Mouse (Mus musculus) C2C12 (cell line): ENCODE results near the gene Fau.

Experiments
- CTCF ChIP-seq: IDR thresholded peaks from one replicate; pipeline ENCODE4 v1.5.1; 2011; ENCODE audit not compliant: control insufficient read depth, insufficient read depth, insufficient read length
- MAX ChIP-seq: IDR thresholded peaks from one replicate; pipeline ENCODE4 v1.6.1; 2011; ENCODE audit warnings: mild to moderate bottlenecking, control low read depth
- MYOD1 ChIP-seq: IDR thresholded peaks from one replicate; pipeline ENCODE4 v1.6.1; 2011; ENCODE audit warnings: low read depth; ENCODE audit not compliant: control insufficient read depth, insufficient read length
- MYOG ChIP-seq: IDR thresholded peaks from one replicate; pipeline ENCODE4 v1.6.1; 2011; ENCODE audit not compliant: control insufficient read depth, insufficient read length; ENCODE audit errors: extremely low read depth
- USF1 ChIP-seq: IDR thresholded peaks from one replicate; pipeline ENCODE4 v1.6.1; 2011; ENCODE audit warnings: low read depth, mild to moderate bottlenecking, control low read depth, moderate library complexity

GRCm38 (mm10) chr19:6101186-6101585, 43.5 kb downstream of the Fau start:
- TF ChIP-seq CTCF (no peak), MYOD1 (no peak), USF1 (no peak), MYOG (no peak), MAX (no peak)
